Mouse (Mus musculus) common myeloid progenitor, adult 5-6 weeks (primary cell): ENCODE data around the gene Asb18. TPM values are rescaled to one million over a fixed set of nuclear protein-coding genes. Genes with fewer than 3 reads are reported as not detected.

Source experiments
- ATAC-seq: replicated peaks from 2 replicates; pipeline ENCODE4 v1.8.0; 2016; ENCODE audit warnings: low read depth, mild to moderate bottlenecking, moderate TSS enrichment, inconsistent platforms; ENCODE audit not compliant: poor library complexity, severe bottlenecking
- total RNA-seq: library from RNA; stranded (forward); fragments of 200-1000, 187-1606 nt; gene quantifications from 2 replicates; pipeline ENCODE4 v1.2.3, GENCODE M21; 2017

The Asb18 gene
- total RNA-seq, 1 experiment from 2014 or later, result not detected

DNA sequence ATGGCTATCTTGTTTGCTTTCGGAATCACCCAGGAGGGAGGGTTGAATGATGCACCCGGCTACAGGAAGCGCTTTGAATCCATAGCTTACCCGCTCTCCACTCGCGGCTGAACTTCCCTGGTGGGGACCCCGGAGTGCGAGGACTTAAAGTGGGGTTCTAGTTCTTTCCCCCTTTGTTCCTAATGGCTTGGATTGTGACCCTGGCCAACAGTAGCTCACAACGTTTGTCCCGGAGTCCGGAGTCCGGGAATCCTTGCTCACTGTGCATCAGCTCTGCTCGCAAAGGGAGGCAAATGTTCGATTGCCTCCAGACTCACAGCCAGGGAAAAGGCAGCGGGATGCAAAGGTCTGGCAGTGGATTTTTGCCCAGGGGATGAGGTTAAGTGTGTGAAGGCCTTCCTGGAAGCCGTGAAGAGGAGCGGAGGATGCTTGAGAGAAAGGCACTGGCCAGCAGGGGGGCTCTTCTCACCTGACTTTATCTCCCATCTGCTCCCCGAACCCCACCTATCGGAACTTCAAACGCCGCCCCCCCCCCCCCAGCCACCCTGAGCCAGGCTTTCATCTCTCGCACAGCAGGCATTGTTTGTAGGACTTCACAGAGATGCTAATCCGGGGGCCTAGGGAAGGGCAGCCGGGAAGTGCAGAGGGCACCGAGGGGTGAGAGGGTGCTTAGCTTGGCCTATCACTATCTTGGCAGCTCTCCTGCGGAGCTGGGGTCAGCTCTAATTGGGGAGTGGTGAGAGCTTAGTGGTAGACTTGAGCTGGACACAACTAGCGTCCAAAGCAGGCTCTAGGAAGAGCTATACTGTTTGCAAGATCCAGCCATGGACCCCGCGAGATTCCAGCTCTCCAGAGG is 78.7 kb downstream of the Asb18 start:
- ATAC-seq, result no peak

DNA sequence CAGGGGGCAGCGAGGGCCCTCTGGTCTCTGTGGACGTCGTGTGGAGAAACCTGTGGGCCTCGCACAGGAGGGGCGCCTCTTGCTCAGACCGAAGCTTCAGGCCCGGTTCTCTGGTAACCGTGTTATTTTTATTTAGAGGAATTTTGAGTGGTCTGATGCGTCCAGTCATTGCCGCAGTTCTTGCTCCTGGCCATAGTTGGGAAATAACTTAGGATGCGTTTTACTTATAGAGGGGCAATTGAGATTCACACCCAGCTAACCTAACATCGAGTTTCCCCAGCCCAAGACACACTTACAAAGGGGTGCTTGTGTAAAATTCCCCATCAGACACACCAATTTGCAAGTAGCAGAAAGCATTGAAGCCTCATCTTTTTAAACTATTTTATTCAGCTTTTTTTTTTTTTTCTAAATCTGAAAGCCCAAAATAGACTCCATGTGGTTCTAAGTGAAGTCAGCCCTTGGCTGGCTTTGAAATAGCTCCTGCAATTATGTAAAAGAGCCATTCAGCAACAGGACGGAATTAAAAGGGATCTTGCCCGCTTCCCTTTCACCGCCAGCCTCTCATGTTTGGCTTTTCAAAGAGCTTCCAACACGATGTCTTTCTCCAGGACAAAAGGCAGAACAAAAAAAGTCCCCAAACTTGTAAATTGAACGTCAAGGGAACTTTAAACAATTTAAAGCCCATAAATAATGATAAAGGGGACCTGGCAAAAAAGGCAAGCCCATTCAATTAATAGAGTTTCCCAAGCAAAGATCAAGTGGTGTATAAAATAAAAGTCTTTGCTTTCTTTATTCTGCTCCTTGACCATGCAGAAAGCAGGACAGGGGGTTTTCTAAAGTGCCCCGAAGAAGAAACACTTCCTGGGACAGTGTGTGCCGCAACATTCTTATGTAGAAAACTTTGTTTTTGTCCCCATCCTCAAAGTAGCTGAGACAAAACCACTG is 79.9 kb downstream of the Asb18 start:
- ATAC-seq, result no peak

DNA sequence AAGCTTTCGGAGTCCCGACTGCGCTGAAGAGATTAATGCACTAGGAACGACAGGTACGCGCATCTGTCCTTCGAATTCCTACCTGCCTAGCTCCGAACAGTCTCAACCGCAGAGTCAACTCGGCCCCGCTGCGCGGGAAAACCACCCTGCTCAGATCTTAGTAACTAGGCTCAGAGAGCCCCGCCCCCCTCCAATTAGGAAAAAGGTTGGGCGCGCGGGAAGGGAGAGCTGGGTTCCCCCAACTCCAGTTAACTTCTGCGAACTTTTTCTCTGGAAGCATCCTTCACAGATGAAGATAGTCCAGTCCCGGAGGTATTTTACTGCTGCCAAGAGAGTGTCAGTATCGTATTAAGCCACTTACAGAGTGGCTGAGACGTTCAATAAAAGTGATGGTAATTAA is 80.7 kb downstream of the Asb18 start:
- no peak for ATAC-seq

DNA sequence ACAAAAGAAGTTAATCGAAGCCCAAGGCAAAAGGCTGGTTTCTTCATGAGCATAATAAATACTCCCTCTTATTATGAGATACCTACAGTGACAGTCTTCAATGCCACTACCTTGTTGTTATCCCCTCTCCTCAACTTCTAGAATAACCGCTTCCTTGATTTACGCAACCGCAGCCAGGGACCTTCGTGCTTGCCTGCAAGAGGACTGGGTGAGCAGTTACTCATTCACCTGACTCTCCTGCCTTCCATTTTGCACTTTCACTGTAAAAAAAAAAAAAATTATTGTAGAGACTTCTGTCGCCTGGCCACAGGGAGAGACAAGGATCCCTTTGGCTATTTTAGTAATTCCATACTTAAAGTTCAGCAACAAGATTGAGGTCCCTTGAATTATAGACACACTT is 81.4 kb downstream of the Asb18 start:
- ATAC-seq, result no peak

DNA sequence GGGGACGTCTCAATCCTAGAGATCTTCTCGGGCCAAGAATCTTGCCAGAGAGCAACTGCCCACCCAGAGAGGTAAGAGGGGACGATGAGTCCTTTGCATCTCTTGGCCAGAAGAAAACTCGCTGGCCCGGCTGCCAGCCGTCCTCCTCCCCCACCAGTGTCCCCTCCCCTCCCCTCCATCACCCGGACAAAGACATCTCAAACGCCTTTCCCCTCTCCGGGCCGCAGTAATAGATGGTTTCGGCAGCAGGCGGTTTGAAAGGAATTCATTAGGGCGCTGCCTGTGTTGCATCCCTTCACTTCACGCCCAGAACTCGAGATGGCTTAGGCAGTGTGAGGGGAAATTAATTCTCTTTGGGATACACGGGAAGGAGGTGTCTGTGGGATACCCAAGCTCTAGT is 81.8 kb downstream of the Asb18 start:
- no peak for ATAC-seq

DNA sequence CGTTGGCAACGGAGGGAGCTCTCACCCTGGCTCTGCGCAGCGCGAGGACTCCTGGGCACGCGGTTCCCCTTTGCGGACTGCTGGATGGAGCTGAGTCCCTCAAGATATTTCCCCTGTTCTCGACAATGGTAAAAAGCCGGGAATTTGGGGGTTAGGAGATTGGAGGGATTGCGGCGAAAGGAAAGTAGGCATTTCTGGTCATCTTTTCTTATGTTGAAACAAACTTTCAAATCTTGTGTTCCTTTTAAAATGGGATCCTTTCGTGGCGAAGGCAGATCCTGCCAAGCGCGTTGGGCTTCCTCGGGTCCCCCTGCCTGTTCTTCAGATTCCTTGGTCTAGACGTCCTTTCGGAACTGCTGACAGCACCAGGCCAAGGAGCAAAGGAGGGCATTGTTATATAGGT is 82.4 kb downstream of the Asb18 start:
- ATAC-seq, result no peak

DNA sequence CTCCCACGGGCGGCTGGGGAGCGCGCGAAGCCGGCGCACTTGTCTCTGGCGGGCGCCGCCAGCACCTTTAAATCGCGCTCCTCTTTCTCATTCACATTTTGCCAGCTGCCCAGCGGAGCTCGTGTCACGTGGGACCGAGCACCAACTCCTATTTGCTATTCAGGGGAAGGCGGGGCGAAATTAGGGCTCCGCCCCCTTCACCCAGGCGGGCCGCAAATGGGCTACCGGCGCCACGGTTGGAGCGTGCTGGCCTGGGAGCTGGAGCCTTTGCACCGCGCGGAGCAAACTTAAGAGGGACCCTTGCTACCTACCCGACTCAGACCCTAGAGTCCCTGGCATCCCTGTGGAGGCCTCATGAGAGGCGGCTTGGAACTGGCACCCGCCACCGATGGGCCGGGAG is 83.3 kb downstream of the Asb18 start, which contains the start of gene Gbx2:
Gene Gbx2 (minus strand): TSS at position 60 of the 400 bp plus-strand sequence.
- peak; percentile 59 for ATAC-seq

DNA sequence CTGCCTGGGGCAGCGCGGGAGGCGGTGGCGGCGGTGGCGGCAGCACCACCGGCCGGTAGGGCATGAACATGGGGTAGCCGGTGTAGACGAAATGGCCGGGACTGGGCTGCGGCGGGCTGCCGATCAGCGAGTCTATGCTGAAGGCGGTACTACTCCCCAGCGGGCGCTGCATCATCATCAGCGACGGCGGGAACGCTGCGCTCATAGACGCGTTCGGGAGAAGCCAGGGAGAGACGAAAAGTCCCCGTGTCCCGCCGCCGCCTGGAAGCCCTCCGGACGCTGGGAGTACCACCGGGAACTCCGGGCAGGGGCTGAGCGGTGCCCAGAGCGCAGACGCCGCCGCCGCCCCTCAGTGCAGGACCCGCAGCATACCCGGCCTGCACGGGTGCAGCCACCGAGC is 83.9 kb downstream of the Asb18 start:
- no peak for ATAC-seq

DNA sequence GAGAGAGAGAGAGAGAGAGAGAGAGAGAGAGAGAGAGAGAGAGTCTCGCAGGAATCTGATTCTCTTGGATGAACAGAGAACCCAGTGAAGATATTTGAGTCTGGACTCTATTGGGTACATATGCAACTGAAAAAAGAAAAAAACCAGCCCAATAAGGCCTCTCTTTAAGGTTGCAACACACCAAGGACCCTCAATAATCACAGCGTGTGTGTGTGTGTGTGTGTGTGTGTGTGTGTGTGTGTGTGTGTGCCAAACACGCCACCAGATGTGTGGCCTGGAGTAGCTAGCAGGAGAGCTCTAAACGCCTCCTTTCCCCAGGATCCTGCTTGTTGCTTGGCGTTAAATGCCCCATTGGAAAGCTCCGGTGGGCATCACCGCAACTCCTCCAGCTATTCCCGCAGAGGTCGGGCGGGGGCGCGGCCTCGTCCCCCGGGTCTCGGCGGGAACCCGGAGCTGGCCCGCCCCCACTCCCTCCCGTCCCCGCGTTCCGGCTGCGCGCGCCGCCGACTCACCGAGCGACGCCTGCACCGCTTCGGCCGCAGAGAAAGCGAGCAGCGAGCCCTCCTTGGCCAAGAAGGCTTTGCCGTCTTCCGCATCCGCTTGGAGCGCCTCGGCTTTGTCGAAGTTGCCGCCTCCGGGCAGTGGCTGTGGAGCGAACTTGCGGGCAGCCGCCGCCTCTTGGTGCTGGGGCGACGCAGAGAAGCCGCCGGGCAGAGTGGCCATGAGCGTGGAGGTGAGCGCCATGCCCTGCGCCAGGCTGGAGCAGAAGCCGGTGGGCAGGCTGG is 84.6 kb downstream of the Asb18 start:
- ATAC-seq, result peak; percentile 5; the same call in 1 of the 2 replicates

DNA sequence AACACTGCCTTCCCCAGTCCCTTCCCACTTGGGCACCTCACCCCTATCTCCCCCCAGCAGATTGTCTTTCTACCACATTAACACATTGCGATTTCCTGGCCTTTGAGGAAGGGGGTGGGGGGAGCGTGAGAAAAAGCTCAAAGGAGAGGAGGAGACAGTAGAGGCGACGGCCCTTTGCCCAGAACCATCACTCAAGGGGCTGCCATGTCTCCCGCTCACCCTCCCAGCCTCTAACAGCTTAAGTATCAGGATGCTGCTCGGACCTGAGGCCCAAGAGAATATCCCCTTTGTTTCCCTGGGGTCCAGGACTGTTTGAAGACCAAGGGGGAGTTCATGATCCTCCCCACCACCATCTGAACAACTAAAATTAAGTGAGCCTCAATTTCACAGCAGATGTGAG is 85.3 kb downstream of the Asb18 start:
- peak; percentile 48 for ATAC-seq

DNA sequence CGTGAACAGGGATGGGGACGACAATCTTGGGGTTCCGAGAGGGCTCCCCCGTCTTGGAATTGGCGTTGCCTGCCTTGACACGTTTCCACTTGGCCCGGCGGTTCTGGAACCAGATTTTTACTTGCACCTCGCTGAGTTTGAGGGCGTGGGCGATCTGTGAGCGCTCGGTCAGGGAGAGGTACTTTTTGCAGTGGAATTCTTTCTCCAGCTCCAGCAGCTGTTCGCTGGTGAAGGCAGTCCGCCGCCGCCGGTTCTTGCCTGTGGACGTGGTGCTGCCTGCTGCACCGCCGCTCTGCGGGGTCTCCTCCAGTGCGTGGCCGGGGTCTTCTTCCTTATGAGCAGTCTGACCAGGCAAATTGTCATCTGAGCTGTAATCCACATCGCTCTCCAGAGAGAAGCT is 85.8 kb downstream of the Asb18 start:
- ATAC-seq, result no peak

DNA sequence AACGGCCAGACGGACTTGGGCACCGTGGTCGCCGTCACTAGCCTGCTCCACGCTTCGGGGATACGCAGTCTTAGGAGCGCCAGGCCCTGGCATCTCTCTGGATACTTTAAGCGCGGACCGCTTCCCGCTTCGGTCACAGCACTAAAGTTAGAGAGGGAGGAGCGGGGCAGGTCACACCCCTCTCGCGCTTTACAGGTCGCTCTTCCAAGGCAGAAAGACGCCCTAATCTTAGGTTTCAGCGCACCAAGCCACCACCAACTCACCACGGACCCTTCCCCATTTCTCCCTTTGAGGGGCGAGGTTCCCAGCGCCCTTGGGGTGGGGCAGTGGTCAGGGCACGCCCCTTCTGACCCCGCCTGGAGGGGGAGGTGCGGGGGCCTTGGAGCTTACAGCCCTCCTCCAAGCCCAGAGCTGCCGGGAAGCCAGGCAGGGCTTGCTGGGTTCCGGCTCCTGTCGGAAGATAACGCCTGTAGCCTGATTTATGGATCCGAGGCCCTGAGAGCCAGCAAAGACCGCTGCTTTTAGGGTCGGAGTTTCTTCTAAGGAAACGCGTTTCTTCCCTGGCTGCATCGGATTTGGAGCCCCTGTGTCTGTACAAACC is 87.3 kb downstream of the Asb18 start:
- ATAC-seq, result peak; percentile 55

DNA sequence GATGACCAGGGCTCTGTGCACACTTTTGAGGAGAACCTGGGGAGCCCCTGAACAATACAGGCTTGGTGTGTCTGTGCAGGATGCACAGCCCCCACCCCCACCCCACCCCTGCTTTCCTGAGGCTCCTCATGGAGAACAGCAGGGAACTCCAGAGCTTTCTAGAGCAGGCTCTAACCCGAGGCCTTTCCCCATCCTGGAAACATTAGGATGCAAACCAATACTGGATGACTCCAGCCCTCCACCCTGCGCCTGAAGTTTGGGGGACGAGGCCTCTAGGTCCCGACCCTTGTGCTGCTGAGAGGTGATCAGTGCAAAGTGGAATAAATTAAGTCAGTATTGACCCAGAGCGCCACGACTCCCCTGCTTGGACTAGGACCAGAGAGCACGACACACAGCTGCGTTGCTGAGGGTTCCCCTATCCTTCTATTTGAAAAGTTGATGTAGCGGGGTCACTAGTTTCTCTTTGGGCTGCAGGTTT is 87.8 kb downstream of the Asb18 start:
- no peak for ATAC-seq

DNA sequence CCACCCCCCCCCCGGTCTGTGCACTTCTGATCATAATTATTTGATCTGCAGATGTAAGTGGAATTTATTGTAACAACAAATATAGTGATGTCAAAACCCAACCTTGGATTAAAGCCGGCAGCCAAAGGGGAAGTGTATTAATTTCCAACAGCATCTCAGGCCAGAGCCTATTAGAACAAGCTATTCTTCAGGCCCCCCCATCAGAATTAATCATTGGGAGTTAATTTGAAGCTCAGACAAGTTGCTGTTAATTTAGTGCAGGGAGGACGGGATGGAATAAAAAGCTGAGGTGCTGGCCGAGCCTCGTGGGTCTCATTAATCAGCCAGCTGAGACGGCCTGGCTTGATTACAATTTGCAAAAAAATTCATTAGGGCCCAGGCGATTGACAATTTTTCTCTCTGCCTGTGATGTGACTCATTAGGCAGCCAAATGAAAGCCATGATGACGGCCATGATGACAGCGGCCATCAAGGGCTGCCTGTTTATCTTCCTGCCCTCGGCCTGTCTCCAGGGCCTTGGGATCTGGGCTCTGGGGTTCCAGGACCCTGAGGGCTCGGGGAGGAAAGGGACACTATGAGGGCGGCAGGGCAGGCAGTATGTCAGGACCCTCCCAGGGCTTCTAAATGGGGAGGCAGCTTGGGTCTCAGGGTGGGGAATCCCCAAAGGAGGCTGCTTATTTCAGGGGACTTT is 88.8 kb downstream of the Asb18 start:
- no peak for ATAC-seq

DNA sequence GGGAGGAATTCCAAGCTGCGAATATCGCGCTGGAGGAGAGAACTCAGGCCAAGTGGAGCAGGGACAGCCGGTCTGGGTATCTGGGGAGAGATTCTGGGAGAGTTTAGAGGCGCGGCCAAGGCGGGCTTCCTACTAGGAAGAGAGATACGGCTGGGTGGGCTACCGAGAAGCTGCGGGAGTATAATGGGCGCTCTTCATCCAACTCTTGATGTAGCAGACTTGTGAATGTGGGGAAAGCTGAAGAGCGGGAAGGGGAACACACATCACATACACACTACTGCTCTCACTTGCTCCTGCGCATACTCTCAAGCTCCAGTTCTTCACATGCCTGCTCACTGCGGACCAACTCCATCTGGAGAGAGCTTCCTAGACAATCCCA is 90.8 kb downstream of the Asb18 start:
- ATAC-seq, result no peak

DNA sequence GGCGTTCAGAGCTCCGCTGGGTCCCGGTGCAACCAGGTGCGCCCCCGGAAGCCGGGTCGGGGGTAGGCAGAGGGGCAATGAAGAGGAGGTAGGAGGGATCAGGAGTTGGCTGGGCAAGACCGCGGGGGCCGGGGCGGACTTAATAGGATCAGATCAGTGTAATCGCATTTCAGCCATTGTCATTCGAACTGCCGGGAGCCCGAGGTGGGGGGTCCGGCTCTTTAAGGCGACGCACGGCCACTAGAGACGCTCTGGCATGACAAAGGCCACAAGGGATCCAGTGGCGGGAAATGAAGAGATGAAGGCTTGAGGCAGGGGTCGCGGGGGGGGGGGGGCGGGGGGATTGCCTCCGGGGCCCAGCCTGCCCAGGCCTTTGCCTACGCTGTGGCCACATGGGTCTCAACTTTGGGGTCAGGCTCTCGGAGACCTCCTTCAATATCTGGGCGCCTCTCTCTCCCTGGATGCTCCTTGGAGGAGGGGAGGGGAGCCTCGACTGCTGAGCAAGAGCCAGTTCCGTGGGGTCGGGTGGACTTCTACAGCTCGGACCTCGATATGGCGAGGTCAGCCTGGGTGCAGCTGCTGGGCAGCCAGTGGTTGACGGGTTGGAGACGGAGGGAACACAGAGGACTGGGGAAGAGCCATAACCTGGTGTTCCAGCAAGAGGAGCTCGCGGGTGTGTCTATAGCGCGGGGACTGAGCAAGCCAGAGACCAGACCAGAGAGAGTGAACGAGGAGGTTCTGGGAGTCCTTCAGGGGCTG is 91.4 kb downstream of the Asb18 start:
- ATAC-seq, result no peak

DNA sequence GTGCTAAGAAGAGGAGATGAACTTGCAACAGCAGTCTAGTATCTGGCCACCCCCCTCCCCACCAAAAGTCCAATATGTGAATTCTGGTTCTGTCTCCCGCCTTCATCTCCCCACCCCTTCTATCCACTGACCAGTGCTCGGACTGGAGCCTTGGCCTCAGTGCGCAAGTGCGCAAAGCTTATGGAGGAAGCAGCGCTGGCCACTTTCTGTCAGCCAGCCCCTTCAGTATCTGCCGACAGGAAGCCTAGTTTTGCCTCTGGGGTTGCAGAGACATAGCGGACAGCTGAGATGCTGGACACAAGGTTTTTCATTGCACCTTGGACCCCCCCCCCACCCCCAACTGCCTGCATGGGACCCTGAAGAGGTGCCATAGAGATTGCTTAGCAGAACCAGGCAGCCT is 92.2 kb downstream of the Asb18 start:
- ATAC-seq, result no peak

DNA sequence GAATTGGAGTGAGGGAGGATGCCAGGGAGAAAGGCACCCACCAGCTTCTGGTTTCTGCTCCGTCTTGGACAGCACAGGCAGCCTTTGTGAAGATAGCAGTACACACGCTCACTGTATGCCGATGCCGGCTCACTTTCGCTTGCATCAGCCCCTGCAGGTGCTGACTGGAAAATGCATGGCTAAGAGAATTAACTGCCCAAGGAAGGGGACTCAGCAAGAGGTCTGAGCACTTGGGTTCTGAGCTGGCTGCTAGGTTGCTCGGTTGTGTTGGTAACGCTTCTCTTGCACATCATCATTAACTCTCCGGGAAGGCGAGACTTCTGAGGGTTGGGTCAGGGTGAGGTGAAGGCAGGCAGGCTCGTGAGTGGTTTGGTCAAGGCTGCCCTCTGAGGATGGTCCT is 92.7 kb downstream of the Asb18 start:
- ATAC-seq, result peak; percentile 59
